Mouse (Mus musculus): Measurements from ENCODE around the gene Epsti1.

- TF ChIP-seq USF1 (IDR thresholded peaks at IDR 0.05; ENCODE audit: low read depth, low read length): no peak
- TF ChIP-seq SIN3A (IDR thresholded peaks at IDR 0.05; ENCODE audit: low read length): no peak
- TF ChIP-seq CTCF (IDR thresholded peaks at IDR 0.05 in 2 of 3, conservative IDR thresholded peaks at IDR 0.05 in 1 of 3; ENCODE audit: control insufficient read depth in 1 of 3, insufficient read depth in 1 of 3, low read depth in 2 of 3, low read length in 3 of 3, poor library complexity in 1 of 3, severe bottlenecking in 1 of 3): no peak
- no peak for TF ChIP-seq NRF1 (IDR thresholded peaks at IDR 0.05; ENCODE audit: insufficient read depth, low read depth, low read length, poor library complexity, severe bottlenecking)
- TF ChIP-seq MAZ (IDR thresholded peaks at IDR 0.05; ENCODE audit: low read depth, low read length): no peak
- TF ChIP-seq POLR2A (IDR thresholded peaks at IDR 0.05; ENCODE audit: control insufficient read depth in 1 of 2, insufficient read depth in 1 of 2, low read depth in 1 of 2, low read length in 2 of 2, poor library complexity in 1 of 2): no peak
- TF ChIP-seq UBTF (IDR thresholded peaks at IDR 0.05; ENCODE audit: borderline replicate concordance, insufficient read depth, low read depth, low read length): no peak
- TF ChIP-seq ELF1 (IDR thresholded peaks at IDR 0.05; ENCODE audit: low read depth, low read length): no peak
- no peak for TF ChIP-seq E2F4 (IDR thresholded peaks at IDR 0.05; ENCODE audit: borderline replicate concordance, low read depth, low read length)
- no peak for TF ChIP-seq MYC (IDR thresholded peaks at IDR 0.05; ENCODE audit: low read depth, low read length)
- TF ChIP-seq MAX (IDR thresholded peaks at IDR 0.05; ENCODE audit: low read length): no peak
- TF ChIP-seq EP300 (IDR thresholded peaks at IDR 0.05; ENCODE audit: low read depth in 1 of 2, low read length in 2 of 2): no peak
- no peak for TF ChIP-seq MEF2A (IDR thresholded peaks at IDR 0.05; ENCODE audit: extremely low read depth, insufficient replicate concordance, low read depth, low read length, poor library complexity, severe bottlenecking)
Observed at GRCm38 (mm10) chr14:77961741-77962140, 57.7 kb downstream of the Epsti1 start.
